Mouse (Mus musculus): ENCODE results near the gene Ackr3.

GRCm38 (mm10) chr1:90248966-90249735 is 45.4 kb downstream of the Ackr3 start:
- TF ChIP-seq POLR2A (IDR thresholded peaks at IDR 0.05; ENCODE audit: control insufficient read depth, low read depth, low read length), result no peak
- no peak for TF ChIP-seq CTCF (IDR thresholded peaks at IDR 0.05; ENCODE audit: control insufficient read depth, insufficient read depth, insufficient replicate concordance, low read depth, low read length)
